Mouse (Mus musculus) B cell, adult 2 months (primary cell): ENCODE results near the gene Pdpk1.
"Not testable (repeated sequence)": the region's sequence is repeated elsewhere in the genome, so short reads cannot be mapped to it uniquely, and the experiment has no call there.

Source experiments
- DNase-seq, 2 experiments: peaks; one replicate each; pipeline ENCODE4 v3.0.0; 2022

Gene Pdpk1

GRCm38 (mm10) chr17:24111256-24111655 lies 39.5 kb downstream of the Pdpk1 start:
- DNase-seq: no peak

GRCm38 (mm10) chr17:24108896-24109295 lies 41.8 kb downstream of the Pdpk1 start:
- no peak for DNase-seq

- DNase-seq: no peak
These were observed 45.6 kb downstream of the Pdpk1 start for GRCm38 (mm10) chr17:24105111-24105510.

- no peak for DNase-seq
These were observed 52.4 kb downstream of the Pdpk1 start for GRCm38 (mm10) chr17:24098354-24098753.

GRCm38 (mm10) chr17:24090575-24090974 lies 60.1 kb downstream of the Pdpk1 start:
- no peak for DNase-seq

- not testable (repeated sequence) for DNase-seq
These were observed 64.3 kb downstream of the Pdpk1 start for GRCm38 (mm10) chr17:24086399-24086798.

GRCm38 (mm10) chr17:24084593-24084992 lies 66.1 kb downstream of the Pdpk1 start:
- DNase-seq: no peak

GRCm38 (mm10) chr17:24077101-24077500 lies 73.6 kb downstream of the Pdpk1 start:
- DNase-seq: no peak

GRCm38 (mm10) chr17:24072919-24073696 lies 77.6 kb downstream of the Pdpk1 start, which contains the start of gene Kctd5:
Kctd5 (minus strand) TSS chr17:24073485.
- DNase-seq: peak; percentile 98

- no peak for DNase-seq
These were observed 81.2 kb downstream of the Pdpk1 start for GRCm38 (mm10) chr17:24069531-24069930.

- no peak for DNase-seq
These were observed 82.5 kb downstream of the Pdpk1 start for GRCm38 (mm10) chr17:24068271-24068670.

- no peak for DNase-seq
These were observed 88.1 kb downstream of the Pdpk1 start for GRCm38 (mm10) chr17:24062459-24063155.

GRCm38 (mm10) chr17:24057730-24058245 lies 92.9 kb downstream of the Pdpk1 start:
- DNase-seq: no peak

- no peak for DNase-seq
These were observed 93.8 kb downstream of the Pdpk1 start for GRCm38 (mm10) chr17:24056636-24057625.

GRCm38 (mm10) chr17:24049008-24049407 lies 101.7 kb downstream of the Pdpk1 start:
- no peak for DNase-seq

- DNase-seq: no peak
These were observed 102.7 kb downstream of the Pdpk1 start for GRCm38 (mm10) chr17:24048053-24048452.

GRCm38 (mm10) chr17:24046026-24046425 lies 104.7 kb downstream of the Pdpk1 start:
- DNase-seq: no peak

- no peak for DNase-seq
These were observed 105.1 kb downstream of the Pdpk1 start for GRCm38 (mm10) chr17:24045608-24046007.

- no peak for DNase-seq
These were observed 106.2 kb downstream of the Pdpk1 start for GRCm38 (mm10) chr17:24044482-24044881.

GRCm38 (mm10) chr17:24037844-24038243 lies 112.9 kb downstream of the Pdpk1 start, which contains the start of gene Prss27:
Prss27 (plus strand) TSS chr17:24038144.
- DNase-seq: no peak

GRCm38 (mm10) chr17:24037360-24037759 lies 113.4 kb downstream of the Pdpk1 start:
- no peak for DNase-seq

- no peak for DNase-seq
These were observed 113.8 kb downstream of the Pdpk1 start for GRCm38 (mm10) chr17:24036954-24037353.

- no peak for DNase-seq
These were observed 115.6 kb downstream of the Pdpk1 start for GRCm38 (mm10) chr17:24035087-24035486.
